Mouse (Mus musculus): ENCODE measurements around the gene Tcaf3. TPM values are rescaled to one million over a fixed set of nuclear protein-coding genes. Genes with fewer than 3 reads are reported as not detected.
A peak's percentile ranks its signal among the peaks of the same experiment; 100 is the strongest.

Tcaf3 gene
- not detected in 2 replicates for total RNA-seq (2014; rRNA removed)
- polyA plus RNA-seq (2012; rRNA removed) = not detected in 2 replicates

GRCm38 (mm10) chr6:42597592-42597991 is at the start of gene Tcaf3:
Gene Tcaf3 (minus strand): TSS chr6:42597692.
- Histone ChIP-seq H3K27ac (replicated peaks; ENCODE audit: insufficient read depth, low read depth, low read length) (no peak within 1 kb of the TSS), H3K4me3 (ENCODE audit: insufficient read depth, low read depth, low read length) (no peak within 1 kb of the TSS), H3K4me1 (ENCODE audit: control insufficient read depth, insufficient read depth, low read length) (no peaks in the 10 kb centered on the region), H3K27me3 (ENCODE audit: control insufficient read depth, insufficient read depth, low read length) (no peaks in the 10 kb centered on the region), H3K79me2 (ENCODE audit: control insufficient read depth, insufficient read depth, low read length) (no peaks in the 10 kb centered on the region), H3K36me3 (ENCODE audit: control insufficient read depth, insufficient read depth, low read length) (no peaks in the 10 kb centered on the region), H3K9ac (ENCODE audit: low read depth, low read length) (no peak within 1 kb of the TSS)
- whole genome bisulfite sequencing = 71% methylated on average over 4 of the region's 4 CpGs
- TF ChIP-seq POLR2A (IDR thresholded peaks at IDR 0.05; ENCODE audit: extremely low read depth, insufficient read depth, low read length) (no peak), CTCF (IDR thresholded peaks at IDR 0.05; ENCODE audit: low read depth, low read length) (no peak)
- DNase-seq (ENCODE audit: extremely low read depth, low read depth, low spot score) = no peak

DNA sequence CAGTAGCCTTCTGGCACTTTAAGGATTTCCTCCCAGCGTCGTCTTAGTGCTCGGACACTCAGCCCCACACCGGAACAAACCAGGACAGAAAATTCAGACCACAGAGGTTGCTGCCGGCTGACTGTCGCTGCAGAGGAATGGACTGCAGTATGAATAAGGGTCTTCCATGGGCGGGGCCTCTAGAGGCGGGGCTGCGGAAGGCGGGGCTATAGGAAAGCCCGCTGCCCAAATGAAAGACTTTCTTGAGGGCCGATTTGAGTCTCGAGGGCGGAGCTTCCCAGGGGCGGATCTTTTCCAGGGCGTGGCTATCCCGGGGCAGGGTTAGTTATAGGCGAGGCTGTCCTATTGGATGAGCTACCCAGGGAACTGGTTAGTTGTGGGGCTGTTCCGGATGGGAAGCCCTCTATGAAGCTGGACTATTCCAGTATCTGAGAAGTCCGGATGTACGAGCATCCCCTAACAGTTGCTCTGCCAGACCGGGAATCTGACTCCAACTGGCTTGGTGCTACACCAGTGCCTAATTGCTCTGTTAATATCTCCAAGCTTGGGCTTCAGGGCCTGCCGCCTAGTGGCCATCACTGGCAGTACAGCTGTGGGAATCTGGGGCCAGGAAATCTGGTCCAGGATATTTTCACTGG is 47.5 kb upstream of the Tcaf3 start, which contains the start of gene Tcaf2:
Gene Tcaf2 (minus strand): TSS at position 343 of the 638 bp plus-strand sequence.
- H3K36me3 ChIP-seq (ENCODE audit: control insufficient read depth, insufficient read depth, low read length) = no peaks in the 10 kb centered on the region
- H3K4me3 ChIP-seq (ENCODE audit: insufficient read depth, low read depth, low read length) = peak within 1 kb of the TSS; percentile 53
- TF ChIP-seq CTCF (IDR thresholded peaks at IDR 0.05; ENCODE audit: low read depth, low read length) (peak; percentile 92), POLR2A (IDR thresholded peaks at IDR 0.05; ENCODE audit: extremely low read depth, insufficient read depth, low read length) (no peak)
- no peaks in the 10 kb centered on the region for H3K4me1 ChIP-seq (ENCODE audit: control insufficient read depth, insufficient read depth, low read length)
- H3K9ac ChIP-seq (ENCODE audit: low read depth, low read length) = no peak within 1 kb of the TSS; the same call in 1 of the 2 replicates
- peak; percentile 63 for DNase-seq (ENCODE audit: extremely low read depth, low read depth, low spot score)
- no peaks in the 10 kb centered on the region for H3K79me2 ChIP-seq (ENCODE audit: control insufficient read depth, insufficient read depth, low read length)
- no peaks in the 10 kb centered on the region for H3K27me3 ChIP-seq (ENCODE audit: control insufficient read depth, insufficient read depth, low read length)
- no peak within 1 kb of the TSS for H3K27ac ChIP-seq (replicated peaks; ENCODE audit: insufficient read depth, low read depth, low read length)
- 3% methylated on average over 23 of the region's 23 CpGs for WGBS

- H3K4me3 ChIP-seq (ENCODE audit: insufficient read depth, low read depth, low read length) = no peak overlapping the region
- H3K4me1 ChIP-seq (ENCODE audit: control insufficient read depth, insufficient read depth, low read length) = no peaks in the 10 kb centered on the region
- H3K27me3 ChIP-seq (ENCODE audit: control insufficient read depth, insufficient read depth, low read length) = no peaks in the 10 kb centered on the region
- WGBS = 85% methylated on average over 5 of the region's 5 CpGs
- no peak for DNase-seq (ENCODE audit: extremely low read depth, low read depth, low spot score)
- no peaks in the 10 kb centered on the region for H3K36me3 ChIP-seq (ENCODE audit: control insufficient read depth, insufficient read depth, low read length)
- TF ChIP-seq CTCF (IDR thresholded peaks at IDR 0.05; ENCODE audit: low read depth, low read length) (no peak), POLR2A (IDR thresholded peaks at IDR 0.05; ENCODE audit: extremely low read depth, insufficient read depth, low read length) (no peak)
- no peak overlapping the region for H3K27ac ChIP-seq (replicated peaks; ENCODE audit: insufficient read depth, low read depth, low read length)
- no peak overlapping the region for H3K9ac ChIP-seq (ENCODE audit: low read depth, low read length)
- H3K79me2 ChIP-seq (ENCODE audit: control insufficient read depth, insufficient read depth, low read length) = no peaks in the 10 kb centered on the region
These were observed 36.9 kb upstream of the Tcaf3 start for GRCm38 (mm10) chr6:42634393-42634792.

GRCm38 (mm10) chr6:42631395-42631794 is 33.9 kb upstream of the Tcaf3 start:
- Histone ChIP-seq H3K4me1 (ENCODE audit: control insufficient read depth, insufficient read depth, low read length) (no peaks in the 10 kb centered on the region), H3K9ac (ENCODE audit: low read depth, low read length) (no peak overlapping the region), H3K27me3 (ENCODE audit: control insufficient read depth, insufficient read depth, low read length) (no peaks in the 10 kb centered on the region), H3K4me3 (ENCODE audit: insufficient read depth, low read depth, low read length) (no peak overlapping the region), H3K79me2 (ENCODE audit: control insufficient read depth, insufficient read depth, low read length) (no peaks in the 10 kb centered on the region), H3K36me3 (ENCODE audit: control insufficient read depth, insufficient read depth, low read length) (no peaks in the 10 kb centered on the region), H3K27ac (replicated peaks; ENCODE audit: insufficient read depth, low read depth, low read length) (no peak overlapping the region)
- no peak for TF ChIP-seq POLR2A (IDR thresholded peaks at IDR 0.05; ENCODE audit: extremely low read depth, insufficient read depth, low read length)
- TF ChIP-seq CTCF (IDR thresholded peaks at IDR 0.05; ENCODE audit: low read depth, low read length) = no peak
- no peak for DNase-seq (ENCODE audit: extremely low read depth, low read depth, low spot score)
- WGBS = 71% methylated on average over 4 of the region's 4 CpGs

GRCm38 (mm10) chr6:42616904-42617303 is 19.4 kb upstream of the Tcaf3 start:
- WGBS = 91% methylated on average over 2 of the region's 2 CpGs
- Histone ChIP-seq H3K9ac (ENCODE audit: low read depth, low read length) (no peak overlapping the region), H3K4me1 (ENCODE audit: control insufficient read depth, insufficient read depth, low read length) (no peaks in the 10 kb centered on the region), H3K4me3 (ENCODE audit: insufficient read depth, low read depth, low read length) (no peak overlapping the region), H3K79me2 (ENCODE audit: control insufficient read depth, insufficient read depth, low read length) (no peaks in the 10 kb centered on the region), H3K27ac (replicated peaks; ENCODE audit: insufficient read depth, low read depth, low read length) (no peak overlapping the region), H3K27me3 (ENCODE audit: control insufficient read depth, insufficient read depth, low read length) (no peaks in the 10 kb centered on the region), H3K36me3 (ENCODE audit: control insufficient read depth, insufficient read depth, low read length) (no peaks in the 10 kb centered on the region)
- no peak for DNase-seq (ENCODE audit: extremely low read depth, low read depth, low spot score)
- TF ChIP-seq POLR2A (IDR thresholded peaks at IDR 0.05; ENCODE audit: extremely low read depth, insufficient read depth, low read length) (no peak), CTCF (IDR thresholded peaks at IDR 0.05; ENCODE audit: low read depth, low read length) (no peak)

DNA sequence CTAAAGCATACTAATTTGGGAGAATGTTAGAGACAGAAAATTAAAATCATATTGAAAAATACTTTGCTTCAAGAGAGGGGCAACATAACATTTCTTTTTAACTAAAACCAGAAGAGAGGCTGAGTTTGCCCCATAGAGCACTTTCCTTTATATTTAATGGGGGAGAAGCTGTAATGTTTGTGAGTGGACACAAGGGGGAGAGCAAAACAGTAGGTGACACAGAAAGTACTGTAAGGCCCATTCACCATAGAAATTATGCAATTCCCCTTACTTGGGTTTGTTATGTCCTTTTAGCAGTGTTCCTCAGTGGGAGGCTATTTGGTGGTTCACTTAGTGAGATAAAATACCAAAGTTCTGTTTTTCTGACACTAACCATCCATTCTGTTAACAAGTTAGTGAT is 14.7 kb upstream of the Tcaf3 start:
- no peak overlapping the region for H3K4me3 ChIP-seq (ENCODE audit: insufficient read depth, low read depth, low read length)
- no peak overlapping the region for H3K27ac ChIP-seq (replicated peaks; ENCODE audit: insufficient read depth, low read depth, low read length)
- DNase-seq (ENCODE audit: extremely low read depth, low read depth, low spot score) = peak; percentile 25
- no peaks in the 10 kb centered on the region for H3K4me1 ChIP-seq (ENCODE audit: control insufficient read depth, insufficient read depth, low read length)
- no peak overlapping the region for H3K9ac ChIP-seq (ENCODE audit: low read depth, low read length)
- no peaks in the 10 kb centered on the region for H3K36me3 ChIP-seq (ENCODE audit: control insufficient read depth, insufficient read depth, low read length)
- TF ChIP-seq POLR2A (IDR thresholded peaks at IDR 0.05; ENCODE audit: extremely low read depth, insufficient read depth, low read length) (no peak), CTCF (IDR thresholded peaks at IDR 0.05; ENCODE audit: low read depth, low read length) (peak; percentile 51)
- H3K27me3 ChIP-seq (ENCODE audit: control insufficient read depth, insufficient read depth, low read length) = no peaks in the 10 kb centered on the region; the same call in 1 of the 2 replicates
- H3K79me2 ChIP-seq (ENCODE audit: control insufficient read depth, insufficient read depth, low read length) = no peaks in the 10 kb centered on the region
